Mouse (Mus musculus): ENCODE results near the gene Nasp.

Nasp gene

DNA sequence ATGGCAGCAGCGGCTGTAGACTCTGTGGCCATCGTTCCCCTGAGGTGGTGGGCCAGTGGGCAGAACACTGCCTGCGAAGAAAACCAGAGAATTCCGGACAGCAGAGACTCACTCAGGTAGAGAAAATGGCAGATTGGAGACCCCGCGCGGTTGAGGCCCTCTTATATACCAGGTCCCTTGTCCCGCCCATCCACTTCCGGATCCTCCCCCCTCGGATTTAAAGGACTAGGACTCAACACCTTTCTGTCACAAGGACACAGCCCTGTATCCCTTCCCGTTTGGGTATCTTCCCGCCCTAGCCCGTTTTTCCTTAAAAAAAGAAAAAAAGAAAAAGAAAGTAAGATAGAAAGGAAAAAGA is 403 bp downstream of the Nasp start:
- peak; percentile 88 for DNase-seq

DNA sequence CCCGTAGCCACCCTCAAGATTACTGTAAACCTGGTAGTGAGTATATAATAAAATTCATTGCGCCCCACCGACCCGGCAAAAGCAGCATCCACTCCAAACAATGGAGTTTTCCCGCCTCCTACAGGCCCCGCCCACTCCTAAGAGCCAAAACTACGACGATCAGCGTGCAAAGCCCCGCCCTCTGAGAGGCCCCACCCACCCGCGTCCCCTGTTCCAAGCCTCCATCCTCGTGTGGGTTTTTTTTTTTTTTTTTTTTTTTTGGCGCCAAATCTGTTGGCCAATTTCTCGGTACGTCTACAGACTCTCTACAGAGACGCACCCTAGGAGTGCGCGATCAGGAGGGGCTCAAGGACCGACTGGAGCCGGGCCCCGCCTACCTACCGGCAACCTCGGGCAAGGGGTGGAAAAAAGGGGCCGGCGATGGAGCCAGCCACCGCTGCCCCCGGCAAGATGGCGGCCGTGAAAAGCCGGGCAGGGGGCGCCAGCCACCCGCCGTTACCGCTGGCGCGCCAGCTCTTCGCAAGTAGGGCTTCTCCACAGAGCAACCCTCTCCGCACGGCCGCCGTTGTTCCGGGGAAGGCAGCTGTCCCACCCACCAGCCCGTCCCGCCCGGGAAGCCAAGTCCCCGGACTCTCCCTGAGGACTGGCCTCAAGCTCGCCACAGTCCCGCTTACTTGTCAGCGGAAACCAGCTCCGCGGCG is 933 bp downstream of the Nasp start:
- peak; percentile 69 for DNase-seq

DNA sequence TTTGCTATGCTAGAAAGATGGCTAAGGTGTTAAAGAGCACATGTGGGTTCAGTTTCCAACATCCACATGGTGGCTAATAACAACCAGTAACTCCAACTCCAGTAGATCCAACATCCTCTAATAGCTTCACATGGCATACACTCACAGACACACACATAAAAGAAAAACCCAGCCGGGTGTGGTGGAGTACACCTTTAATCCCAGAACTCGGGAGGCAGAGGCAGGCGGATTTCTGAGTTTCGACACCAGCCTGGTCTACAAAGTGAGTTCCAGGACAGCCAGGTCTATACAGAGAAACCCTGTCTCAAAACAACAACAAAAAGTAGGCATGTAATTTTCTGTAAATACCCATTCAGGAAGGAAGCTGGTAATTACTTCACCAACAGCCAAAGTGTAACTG is 2.9 kb downstream of the Nasp start:
- no peak for DNase-seq

DNA sequence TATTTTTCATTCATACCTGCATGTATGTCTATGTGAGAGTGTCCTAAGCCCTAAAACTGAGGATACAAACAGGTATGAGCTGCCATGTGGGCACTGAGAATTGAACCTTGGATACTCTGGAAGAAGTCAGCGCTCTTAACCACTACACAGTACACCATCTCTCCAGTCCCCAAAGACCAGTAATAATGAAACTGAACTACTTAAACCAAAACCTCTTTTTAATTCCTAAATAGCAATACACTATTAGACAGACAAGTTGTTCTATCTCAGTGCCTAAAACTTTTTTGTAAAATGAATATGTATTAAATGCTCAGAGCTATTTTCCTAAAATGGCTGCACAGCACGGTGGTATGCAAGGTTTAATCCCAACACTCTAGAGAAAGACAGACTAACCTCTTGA is 12.5 kb downstream of the Nasp start:
- no peak for DNase-seq

DNA sequence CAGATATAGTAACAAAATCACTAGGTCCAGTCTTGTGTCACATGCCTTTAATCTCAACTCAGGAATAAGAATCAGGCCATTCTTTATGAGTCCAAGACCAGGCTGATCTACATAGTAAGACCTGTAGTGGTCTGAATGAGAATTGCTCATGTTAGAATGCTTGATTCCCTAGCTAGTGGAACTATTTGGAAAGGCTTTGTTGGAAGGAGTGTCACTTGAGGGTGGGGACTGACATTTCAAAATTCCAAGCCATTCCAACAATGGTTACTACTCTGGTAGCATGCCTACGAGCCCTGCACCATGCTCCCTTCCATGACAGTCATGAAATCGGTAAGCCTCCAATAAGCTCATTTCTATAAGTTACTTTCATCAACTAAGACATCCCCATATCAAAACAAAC is 15.1 kb downstream of the Nasp start:
- no peak for DNase-seq

DNA sequence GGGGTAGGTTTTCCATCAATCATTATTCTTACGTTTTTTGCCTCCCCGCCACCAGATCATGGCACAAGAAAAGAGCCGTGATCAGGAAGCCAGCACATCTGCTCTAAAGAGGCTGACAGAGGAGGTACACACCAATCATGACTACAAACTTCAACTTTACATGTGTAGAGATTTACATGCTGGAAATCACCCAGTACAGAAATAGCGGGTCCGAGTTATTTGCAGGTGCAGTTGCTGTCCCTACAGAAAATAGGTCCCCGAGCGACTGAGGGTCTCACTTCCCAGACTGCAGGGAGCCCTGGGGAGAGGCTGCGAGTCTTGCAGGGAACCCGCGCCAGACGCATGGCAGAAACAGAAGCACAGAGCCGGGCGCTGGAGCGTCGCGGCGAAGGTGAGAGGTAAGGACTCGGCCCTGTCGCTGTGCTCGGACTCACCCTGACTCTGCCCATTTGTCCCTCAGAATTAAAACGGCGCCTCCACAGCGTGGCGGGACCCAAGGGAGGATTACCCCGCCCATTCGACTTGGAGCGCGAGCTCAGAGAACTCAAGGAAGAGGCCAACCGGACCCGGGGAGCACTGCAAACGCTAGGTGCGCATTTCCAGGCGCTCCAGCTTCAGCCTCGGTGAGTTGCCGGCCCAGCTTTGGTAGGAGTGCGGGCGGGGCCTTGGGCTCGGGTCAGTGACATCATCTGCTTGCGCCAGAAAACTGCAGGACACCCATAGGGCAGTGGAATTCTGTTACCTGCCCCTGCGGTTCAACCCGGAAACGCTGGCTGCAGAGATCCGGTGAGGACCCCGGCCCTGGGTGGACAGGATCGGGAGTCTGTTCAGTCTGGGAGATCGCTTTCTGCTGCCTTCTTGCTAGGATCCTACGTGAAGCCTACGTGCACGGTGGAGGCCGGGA is 30.5 kb downstream of the Nasp start:
- DNase-seq = peak; percentile 92

DNA sequence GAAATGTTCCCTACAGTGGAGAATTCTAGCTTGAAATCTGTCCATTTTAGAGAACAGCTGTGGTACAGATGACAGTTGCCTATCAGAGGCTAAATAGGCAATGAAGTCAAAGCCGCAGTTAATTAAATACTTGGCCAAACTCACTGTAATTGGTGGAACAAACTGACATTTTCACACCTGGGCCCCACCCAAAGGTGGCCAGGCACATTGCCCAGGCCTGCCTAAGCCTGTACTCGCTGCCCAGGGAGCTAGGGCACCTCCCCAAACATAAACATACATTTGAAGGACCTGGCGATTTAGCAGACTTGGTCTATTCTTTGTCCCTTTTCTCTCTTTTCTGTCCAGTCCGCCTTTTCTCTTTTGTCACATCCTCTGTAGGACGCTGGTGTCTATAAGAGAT is 31.4 kb downstream of the Nasp start, which contains the start of gene Ccdc17:
Gene Ccdc17 (plus strand): TSS at position 276 of the 400 bp plus-strand sequence.
- peak; percentile 22 for DNase-seq

DNA sequence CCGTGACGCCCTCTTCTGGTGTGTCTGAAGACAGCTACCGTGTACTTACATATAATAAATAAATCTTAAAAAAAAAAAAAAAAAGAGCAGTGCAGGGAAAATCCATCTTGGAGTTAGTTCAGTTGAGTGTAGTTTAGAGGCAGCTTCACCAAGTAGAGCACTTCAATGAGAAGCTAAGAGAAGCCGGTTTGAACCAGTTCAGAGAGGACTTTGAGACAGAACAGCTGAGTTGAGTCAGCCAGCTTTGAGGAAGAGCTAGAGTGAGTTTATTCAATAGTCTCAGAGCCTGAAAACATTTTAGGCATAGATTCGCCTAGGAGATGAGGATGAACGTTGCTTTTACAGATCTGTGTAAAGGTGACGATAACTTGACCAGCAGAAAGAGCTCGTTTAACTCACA is 31.9 kb downstream of the Nasp start:
- no peak for DNase-seq

DNA sequence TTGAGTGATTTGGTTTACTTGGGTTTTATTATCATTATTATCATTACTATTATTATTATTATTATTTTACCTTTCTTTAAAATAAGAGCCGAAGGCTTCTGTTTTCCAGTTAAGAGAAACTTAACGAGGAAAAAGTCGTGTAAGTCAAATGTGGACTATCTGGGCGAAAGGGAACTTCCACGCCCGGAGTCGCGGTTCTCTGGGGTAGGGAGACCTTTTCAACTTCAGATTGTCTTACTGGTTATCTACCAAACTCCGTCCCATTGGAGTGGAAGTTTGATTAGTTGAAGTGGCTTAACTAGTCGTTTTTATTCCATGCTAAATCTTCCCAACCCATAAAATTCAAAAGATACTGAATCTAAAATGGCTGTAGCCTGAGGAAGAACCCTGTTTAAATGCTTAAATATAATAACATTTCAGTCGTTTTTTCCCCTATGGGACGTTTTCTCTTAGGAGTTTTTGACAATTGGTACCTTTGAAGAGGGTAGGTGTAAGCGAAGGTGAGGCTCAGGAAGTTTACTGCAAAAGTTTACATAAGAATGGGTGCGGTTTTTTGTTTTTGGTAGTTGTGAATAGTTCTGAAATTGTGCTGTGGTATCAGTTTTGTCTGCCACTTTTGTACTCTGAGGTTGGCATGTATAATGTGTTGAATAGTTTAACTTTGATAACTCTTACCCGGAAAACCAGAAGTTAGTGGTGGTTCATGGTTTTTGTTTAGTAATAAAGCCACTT is 69.4 kb downstream of the Nasp start:
- DNase-seq = no peak

DNA sequence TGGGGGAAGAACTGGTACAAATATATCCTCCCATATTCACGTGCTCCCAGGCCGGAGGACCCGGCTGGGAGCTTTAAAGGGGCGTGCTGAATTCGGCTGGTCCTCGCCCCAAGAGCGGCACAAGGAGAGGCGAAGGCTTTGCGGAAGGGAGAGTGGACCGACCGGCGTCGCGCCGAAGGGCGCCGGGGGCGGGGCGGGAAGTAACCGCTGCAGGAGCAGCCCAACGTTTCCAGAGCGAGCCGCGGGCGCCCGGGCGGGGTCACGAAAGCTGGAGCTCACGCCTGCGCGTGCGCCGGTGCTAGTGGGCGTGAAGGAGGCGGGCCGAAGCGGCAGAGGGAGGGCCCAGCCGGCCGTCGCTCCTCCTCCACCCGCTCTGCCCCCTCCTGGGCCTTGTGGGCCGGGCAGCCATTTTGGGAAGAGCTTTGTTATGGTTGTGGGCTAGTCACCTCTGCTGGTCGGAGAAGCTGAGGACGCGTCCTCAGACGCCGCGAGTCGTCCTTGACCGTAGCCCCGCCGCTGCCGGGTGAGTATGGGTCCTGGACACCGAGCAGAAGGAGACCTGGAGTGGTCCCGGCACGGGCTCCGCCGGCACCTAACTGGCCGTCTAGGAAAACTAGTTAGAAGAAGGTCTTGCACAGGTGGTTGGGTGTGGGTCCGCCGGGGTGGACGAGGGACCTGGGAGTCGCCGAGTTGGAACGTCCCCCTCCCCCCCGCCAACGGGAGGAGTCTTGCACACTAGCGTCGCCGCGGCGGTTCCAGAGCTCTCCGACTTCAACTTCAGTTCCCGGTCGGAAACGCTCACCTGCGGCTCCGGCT is 70.2 kb downstream of the Nasp start, which contains the start of gene Gpbp1l1:
Gene Gpbp1l1 (plus strand): TSS at position 353 of the 816 bp plus-strand sequence.
- peak; percentile 97 for DNase-seq

DNA sequence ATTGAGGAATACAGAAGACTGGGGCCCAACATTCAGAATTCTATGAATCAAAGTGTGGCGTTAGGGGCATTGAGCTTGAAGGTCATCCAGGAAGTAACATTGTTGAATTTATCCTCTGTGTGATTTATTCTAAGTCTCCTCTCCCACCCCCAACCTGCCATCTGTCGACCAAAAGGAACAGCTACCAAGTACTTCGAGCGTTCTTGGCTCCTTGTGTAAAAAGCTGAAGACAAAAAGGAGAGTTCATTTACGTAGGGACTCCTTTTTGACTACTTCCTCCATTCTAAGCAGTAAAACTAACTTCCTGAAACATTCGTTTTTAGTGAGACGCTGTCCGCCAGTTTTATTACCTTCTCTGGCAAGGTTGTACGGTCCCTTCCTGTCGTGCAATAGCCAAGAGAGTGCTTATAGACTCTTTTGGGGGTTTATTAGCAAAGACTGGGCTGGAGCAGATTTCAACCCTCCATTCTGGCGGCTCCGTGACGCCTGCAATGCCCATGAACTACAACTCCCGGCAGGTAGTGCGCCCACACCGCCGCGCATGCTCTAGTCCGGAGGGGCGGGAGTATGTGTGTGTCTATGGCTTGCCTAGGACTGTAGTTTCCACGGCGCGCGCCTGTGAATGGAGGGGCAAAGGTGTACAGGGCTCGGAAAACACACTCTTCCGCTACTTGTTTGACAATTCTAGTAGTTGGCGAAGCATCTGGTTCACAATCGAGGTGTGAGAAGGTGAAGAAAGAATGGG is 71.0 kb downstream of the Nasp start:
- peak; percentile 94 for DNase-seq

DNA sequence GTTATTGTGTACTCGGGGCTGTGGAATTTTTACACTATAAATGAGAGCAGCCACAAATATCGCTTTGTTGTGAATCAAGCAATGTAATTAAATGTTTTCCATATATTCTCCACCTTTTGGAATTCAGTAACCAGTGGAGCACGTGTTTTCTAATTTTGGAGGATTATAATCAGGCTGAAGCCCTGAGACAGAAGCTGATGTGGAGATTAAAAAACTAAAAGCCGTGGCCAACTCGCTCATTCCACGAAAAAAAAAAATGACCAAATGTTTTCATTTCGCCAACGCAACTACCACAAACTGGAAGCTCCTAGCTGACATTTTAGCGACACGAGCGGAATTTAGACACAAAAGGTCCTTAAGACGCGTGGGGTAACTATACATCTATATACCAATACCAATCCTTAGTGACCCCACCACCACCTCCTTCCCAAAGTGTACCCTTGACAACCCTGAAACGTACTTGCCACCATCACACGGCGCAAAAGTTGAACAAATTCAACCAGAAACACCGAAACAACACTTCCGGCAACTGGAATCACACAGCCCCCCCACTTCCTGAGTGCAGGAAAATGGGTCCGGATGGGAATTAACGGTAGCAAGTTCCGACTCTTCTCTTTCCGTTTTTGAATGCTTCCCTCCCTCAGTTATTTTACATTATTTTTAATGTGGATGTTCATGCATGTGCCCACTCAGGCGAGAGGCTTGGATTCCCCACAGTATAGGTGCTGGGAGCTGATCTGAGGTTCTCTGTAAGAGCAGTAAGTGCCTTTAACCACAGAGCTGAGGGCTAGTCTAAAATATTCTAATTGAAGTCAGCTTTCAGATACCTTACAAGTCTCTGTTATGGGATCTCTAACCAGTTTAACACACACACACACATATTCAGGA is 72.1 kb downstream of the Nasp start, which contains the start of gene Tmem69:
Gene Tmem69 (minus strand): TSS at position 524 of the 888 bp plus-strand sequence.
- DNase-seq = peak; percentile 71

DNA sequence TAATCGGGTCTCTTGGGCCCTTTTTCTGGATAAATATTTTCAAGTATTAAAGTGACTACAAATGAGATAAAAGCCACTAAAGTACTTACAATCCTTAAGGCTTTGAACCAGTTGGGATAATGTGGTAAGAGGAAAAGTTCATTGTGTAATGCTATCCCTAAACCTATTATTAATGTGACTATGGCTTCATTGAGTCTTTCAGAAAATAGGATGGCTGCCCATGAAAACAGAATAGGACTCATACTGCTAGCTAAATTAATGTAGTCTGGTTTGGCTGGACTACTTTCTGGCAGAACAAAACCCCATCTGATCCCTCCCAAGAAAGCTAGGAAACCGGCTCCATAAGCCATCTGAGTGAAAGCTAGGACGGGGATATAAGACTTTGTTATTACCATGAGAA is 74.7 kb downstream of the Nasp start:
- DNase-seq = no peak
